Mouse (Mus musculus): ENCODE results near the gene Ccl9. TPM values are rescaled to one million over a fixed set of nuclear protein-coding genes. Genes with fewer than 3 reads are reported as not detected.

The Ccl9 gene
- polyA plus RNA-seq, 1 experiment: 0.62 TPM

DNA sequence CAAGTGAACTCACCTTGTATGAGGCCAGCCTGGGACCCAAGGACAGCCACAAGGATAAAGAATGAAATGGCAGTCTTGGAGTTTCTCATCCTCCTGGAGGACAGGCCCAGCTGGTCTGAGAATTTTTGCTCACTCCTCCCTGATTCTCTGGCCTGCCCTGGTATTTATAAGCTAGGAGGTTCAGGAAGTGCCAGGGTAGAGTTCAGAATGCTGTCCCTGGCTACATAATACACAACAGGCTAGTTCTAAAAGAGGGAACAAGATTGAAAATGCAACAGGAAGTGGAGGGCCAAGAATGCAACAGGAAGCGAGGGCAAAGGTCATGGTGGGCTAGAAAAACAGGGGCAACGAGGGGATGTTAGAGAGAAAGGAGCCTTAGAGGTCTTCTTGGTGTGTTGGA lies 14.4 kb upstream of the Ccl9 start, which contains the start of gene Ccl6:
Gene Ccl6, minus strand, starts transcription at position 235 of the 400 bp plus-strand sequence.
- TF ChIP-seq POLR2A (IDR thresholded peaks at IDR 0.05; ENCODE audit: borderline replicate concordance, insufficient read depth, low read length) (no peak), CTCF (IDR thresholded peaks at IDR 0.05; ENCODE audit: borderline replicate concordance, insufficient read depth, low read depth, low read length) (no peak)
- Histone ChIP-seq H3K27ac (ENCODE audit: insufficient read depth, low read length) (no peak within 1 kb of the TSS), H3K27me3 (ENCODE audit: control insufficient read depth, insufficient read depth, low read length) (no peaks in the 10 kb centered on the region), H3K4me1 (ENCODE audit: control insufficient read depth, insufficient read depth, low read length) (no peaks in the 10 kb centered on the region), H3K4me3 (replicated peaks; ENCODE audit: insufficient read depth, low read depth, low read length) (no peak within 1 kb of the TSS)
- no peak for DNase-seq
- whole genome bisulfite sequencing: 47% methylated on average over 2 of the region's 2 CpGs

DNA sequence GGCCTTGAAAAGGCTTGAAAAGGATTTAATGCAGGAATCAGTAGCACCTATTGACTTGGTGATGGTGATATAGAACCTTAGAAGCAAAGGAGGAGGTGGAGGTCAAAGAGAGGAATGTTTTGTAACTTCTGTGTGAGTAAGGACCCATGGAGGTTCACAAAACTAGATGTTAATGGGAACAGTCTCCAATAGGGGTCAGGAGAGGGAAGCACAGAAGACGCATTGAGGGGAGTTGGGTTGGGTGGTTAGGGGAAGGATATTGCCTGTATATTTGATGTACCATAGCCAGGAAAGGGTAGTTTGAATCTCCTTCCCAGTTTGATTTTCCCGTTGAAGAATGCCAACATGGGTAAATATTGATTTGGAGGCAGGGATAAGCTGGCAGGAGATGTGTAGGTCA lies 5.8 kb upstream of the Ccl9 start:
- 70% methylated on average over 2 of the region's 2 CpGs for WGBS

DNA sequence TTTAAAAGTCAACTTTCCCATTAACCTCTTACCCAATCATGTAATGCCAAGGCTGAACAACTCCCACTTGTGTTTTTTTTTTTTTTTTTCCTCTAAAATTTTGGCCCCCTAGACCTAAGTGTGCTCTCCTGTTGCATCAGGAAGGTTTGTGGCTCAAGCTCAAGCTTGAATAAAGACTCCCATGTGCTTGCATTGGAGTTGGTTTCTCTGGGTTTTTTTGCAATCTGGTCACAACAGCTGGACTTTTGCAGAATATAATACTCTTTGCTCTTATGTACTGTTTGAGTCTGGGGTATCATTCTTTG lies 5.0 kb upstream of the Ccl9 start:
- Histone ChIP-seq H3K27me3 (ENCODE audit: control insufficient read depth, insufficient read depth, low read length) (no peaks in the 10 kb centered on the region), H3K4me1 (ENCODE audit: control insufficient read depth, insufficient read depth, low read length) (no peaks in the 10 kb centered on the region), H3K4me3 (replicated peaks; ENCODE audit: insufficient read depth, low read depth, low read length) (no peak overlapping the region), H3K27ac (ENCODE audit: insufficient read depth, low read length) (no peak overlapping the region)
- DNase-seq: no peak
- no peak for TF ChIP-seq CTCF (IDR thresholded peaks at IDR 0.05; ENCODE audit: borderline replicate concordance, insufficient read depth, low read depth, low read length)
- TF ChIP-seq POLR2A (IDR thresholded peaks at IDR 0.05; ENCODE audit: borderline replicate concordance, insufficient read depth, low read length): no peak

More for the DNA sequence above, 5.8 kb upstream of the Ccl9 start:
- no peak for DNase-seq
- Histone ChIP-seq H3K27ac (ENCODE audit: insufficient read depth, low read length) (no peak overlapping the region), H3K4me1 (ENCODE audit: control insufficient read depth, insufficient read depth, low read length) (no peaks in the 10 kb centered on the region), H3K27me3 (ENCODE audit: control insufficient read depth, insufficient read depth, low read length) (no peaks in the 10 kb centered on the region), H3K4me3 (replicated peaks; ENCODE audit: insufficient read depth, low read depth, low read length) (no peak overlapping the region)
- no peak for TF ChIP-seq CTCF (IDR thresholded peaks at IDR 0.05; ENCODE audit: borderline replicate concordance, insufficient read depth, low read depth, low read length)
- no peak for TF ChIP-seq POLR2A (IDR thresholded peaks at IDR 0.05; ENCODE audit: borderline replicate concordance, insufficient read depth, low read length)

DNA sequence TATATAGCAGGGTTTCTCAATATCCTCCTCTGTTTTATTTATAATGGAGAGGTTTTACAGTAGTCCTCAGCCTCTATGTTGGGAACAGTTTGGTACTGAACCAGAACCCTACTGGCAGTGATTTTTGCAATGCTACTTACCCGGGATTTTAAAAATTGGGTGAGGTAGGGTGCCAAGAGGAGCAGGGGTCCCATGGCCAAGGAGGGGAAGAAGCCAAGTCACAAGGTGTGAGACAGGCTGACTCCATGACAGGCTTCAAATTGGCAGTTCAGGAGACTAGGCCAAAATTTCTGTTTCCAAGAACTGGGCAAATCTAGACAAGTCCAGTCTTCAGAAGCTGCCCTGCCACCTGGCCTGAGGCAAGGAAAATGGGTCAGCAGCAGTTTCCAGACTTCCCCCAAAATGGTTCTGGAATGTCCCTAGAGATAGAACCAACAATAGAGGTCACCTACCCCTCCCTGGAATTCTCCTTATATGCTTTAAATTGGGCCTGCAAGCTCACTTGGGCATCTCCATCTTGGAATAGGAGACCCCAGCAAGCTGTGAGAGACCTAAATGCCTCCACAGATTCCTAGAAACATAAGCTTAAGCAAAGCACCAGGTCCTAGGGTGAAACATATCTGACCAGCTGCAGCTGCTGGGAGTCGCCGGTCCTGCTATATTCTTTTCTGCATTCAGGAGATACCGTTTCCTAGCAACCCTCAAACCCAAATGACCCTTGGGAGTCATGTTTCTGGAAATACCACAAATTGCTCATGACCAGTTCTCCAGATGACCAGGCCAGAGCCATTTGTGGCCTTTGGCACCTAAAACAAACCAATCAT lies 4.4 kb upstream of the Ccl9 start:
- H3K27me3 ChIP-seq (ENCODE audit: control insufficient read depth, insufficient read depth, low read length): no peaks in the 10 kb centered on the region
- H3K27ac ChIP-seq (ENCODE audit: insufficient read depth, low read length): no peak overlapping the region
- WGBS: 43% methylated on average over 4 of the region's 4 CpGs
- no peak overlapping the region for H3K4me3 ChIP-seq (replicated peaks; ENCODE audit: insufficient read depth, low read depth, low read length)
- DNase-seq: no peak
- no peaks in the 10 kb centered on the region for H3K4me1 ChIP-seq (ENCODE audit: control insufficient read depth, insufficient read depth, low read length)
- TF ChIP-seq POLR2A (IDR thresholded peaks at IDR 0.05; ENCODE audit: borderline replicate concordance, insufficient read depth, low read length) (no peak), CTCF (IDR thresholded peaks at IDR 0.05; ENCODE audit: borderline replicate concordance, insufficient read depth, low read depth, low read length) (no peak)

DNA sequence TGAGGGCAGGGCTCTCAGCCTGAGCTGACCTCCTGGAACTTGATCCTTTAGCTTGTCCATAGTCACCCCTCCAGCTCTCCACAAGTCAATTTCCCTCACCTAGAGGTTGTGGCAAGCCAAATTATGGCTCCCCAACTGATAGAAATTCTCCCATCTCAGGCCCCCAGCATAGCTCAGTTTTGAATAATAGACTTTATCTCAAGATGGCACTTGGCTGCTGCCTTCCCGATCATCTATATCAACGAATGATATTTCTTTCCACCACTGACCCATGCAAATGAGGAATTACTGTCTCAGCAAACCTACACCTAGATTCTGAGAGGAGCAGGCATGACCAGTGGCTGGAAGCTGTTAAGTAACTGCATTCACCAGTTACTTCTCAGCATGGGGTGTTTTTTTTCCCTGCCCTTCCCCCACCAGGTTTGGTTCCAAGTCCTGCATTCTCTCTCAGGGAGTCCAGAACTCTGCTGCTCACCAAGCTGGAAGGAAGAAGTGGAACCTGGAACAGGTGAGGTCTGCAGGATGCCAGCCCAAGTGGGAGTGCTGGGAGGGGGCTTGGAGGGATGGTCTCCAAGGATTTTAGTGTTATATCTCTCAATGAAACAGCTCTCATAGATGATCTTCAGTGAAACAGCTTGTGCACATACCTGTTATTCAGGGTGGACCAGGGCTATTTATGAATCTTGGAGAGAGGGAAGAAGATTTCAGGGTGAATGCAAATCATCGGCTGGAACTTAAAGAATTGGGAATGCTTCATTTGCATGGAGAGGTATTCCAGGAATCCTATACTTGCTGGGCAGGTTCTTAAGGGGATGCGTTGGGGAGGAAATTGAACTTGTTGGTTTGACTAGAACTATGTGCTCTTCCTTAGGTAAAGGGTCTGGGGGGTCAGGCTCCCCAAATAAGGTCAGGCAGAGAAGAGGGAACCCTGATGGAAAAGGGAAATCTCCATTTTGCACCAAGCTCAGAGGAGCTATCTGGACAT lies 3.5 kb upstream of the Ccl9 start:
- Histone ChIP-seq H3K4me1 (ENCODE audit: control insufficient read depth, insufficient read depth, low read length) (no peaks in the 10 kb centered on the region), H3K27ac (ENCODE audit: insufficient read depth, low read length) (no peak overlapping the region), H3K4me3 (replicated peaks; ENCODE audit: insufficient read depth, low read depth, low read length) (no peak overlapping the region), H3K27me3 (ENCODE audit: control insufficient read depth, insufficient read depth, low read length) (no peaks in the 10 kb centered on the region)
- no peak for DNase-seq
- TF ChIP-seq POLR2A (IDR thresholded peaks at IDR 0.05; ENCODE audit: borderline replicate concordance, insufficient read depth, low read length) (no peak), CTCF (IDR thresholded peaks at IDR 0.05; ENCODE audit: borderline replicate concordance, insufficient read depth, low read depth, low read length) (no peak)
- 80% methylated on average over 4 of the region's 4 CpGs for WGBS

DNA sequence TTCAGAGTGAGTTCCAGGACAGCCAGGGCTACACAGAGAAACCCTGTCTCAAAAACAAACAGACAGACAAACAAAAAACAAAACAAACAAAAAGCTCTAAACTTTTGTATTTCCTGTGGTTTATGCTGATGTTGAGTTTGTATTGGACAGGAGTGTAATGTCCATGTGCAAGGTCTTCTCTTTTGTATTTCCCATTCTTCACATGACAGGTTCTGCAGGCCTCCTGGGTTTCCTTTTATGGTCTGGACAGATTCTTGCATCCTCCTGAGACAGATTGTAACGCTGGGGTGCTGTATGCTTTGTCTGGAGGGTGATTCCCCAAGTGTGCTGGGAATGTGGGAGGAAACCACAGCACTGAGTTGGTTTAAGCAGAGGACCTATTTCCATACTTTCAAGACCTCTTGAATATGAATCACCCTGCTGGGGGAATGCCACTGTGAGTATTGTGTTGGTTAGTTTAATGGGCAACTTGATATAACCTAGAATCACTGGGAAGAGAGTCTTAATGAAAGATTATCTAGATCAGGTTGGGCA lies 2.3 kb upstream of the Ccl9 start:
- Histone ChIP-seq H3K27me3 (ENCODE audit: control insufficient read depth, insufficient read depth, low read length) (no peaks in the 10 kb centered on the region), H3K4me3 (replicated peaks; ENCODE audit: insufficient read depth, low read depth, low read length) (no peak overlapping the region), H3K4me1 (ENCODE audit: control insufficient read depth, insufficient read depth, low read length) (no peaks in the 10 kb centered on the region), H3K27ac (ENCODE audit: insufficient read depth, low read length) (no peak overlapping the region)
- TF ChIP-seq POLR2A (IDR thresholded peaks at IDR 0.05; ENCODE audit: borderline replicate concordance, insufficient read depth, low read length) (no peak), CTCF (IDR thresholded peaks at IDR 0.05; ENCODE audit: borderline replicate concordance, insufficient read depth, low read depth, low read length) (no peak)
- no peak for DNase-seq
- WGBS: 19% methylated on average over 1 of the region's 1 CpGs

DNA sequence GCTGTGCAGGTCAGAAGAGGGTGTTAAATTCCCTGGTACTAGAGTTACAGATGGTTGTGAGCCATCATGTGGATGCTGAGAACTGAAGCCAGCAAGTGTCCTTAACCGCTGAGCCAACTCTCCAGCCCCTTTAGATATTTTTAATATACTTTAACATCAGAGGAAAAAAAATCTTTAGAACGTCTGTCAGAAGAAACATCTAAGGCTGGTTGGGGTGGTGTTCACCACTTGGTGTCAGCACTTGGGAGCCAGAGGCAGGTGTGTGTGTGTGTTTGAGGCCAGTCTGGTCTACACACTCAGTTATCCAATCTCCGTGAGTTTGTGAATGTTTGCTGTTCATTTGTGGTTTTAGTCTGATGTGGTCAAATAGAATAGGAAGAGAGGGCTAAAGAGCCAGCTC lies 563 bp upstream of the Ccl9 start:
- H3K4me1 ChIP-seq (ENCODE audit: control insufficient read depth, insufficient read depth, low read length): no peaks in the 10 kb centered on the region
- TF ChIP-seq CTCF (IDR thresholded peaks at IDR 0.05; ENCODE audit: borderline replicate concordance, insufficient read depth, low read depth, low read length) (no peak), POLR2A (IDR thresholded peaks at IDR 0.05; ENCODE audit: borderline replicate concordance, insufficient read depth, low read length) (no peak)
- no peak overlapping the region for H3K27ac ChIP-seq (ENCODE audit: insufficient read depth, low read length)
- no peak for DNase-seq
- no peaks in the 10 kb centered on the region for H3K27me3 ChIP-seq (ENCODE audit: control insufficient read depth, insufficient read depth, low read length)
- H3K4me3 ChIP-seq (replicated peaks; ENCODE audit: insufficient read depth, low read depth, low read length): no peak overlapping the region
- 80% methylated on average over 3 of the region's 3 CpGs for WGBS

Measured in cerebellum, adult 2 months (tissue).